Mouse (Mus musculus) ES-Bruce4 (cell line): ENCODE data around the gene Fam171a1. TPM values are rescaled to one million over a fixed set of nuclear protein-coding genes. Genes with fewer than 3 reads are reported as not detected.

Experiments
- H3K27ac ChIP-seq: 2 replicates; pipeline ENCODE4 v1.5.1; 2012; ENCODE audit warnings: low read length, inconsistent platforms; ENCODE audit not compliant: insufficient read depth
- H3K27me3 ChIP-seq: 2 replicates; pipeline ENCODE4 v1.6.1; 2012; ENCODE audit warnings: mild to moderate bottlenecking, low read length, inconsistent platforms; ENCODE audit not compliant: control insufficient read depth, poor library complexity, insufficient read depth, severe bottlenecking
- H3K36me3 ChIP-seq: 2 replicates; pipeline ENCODE4 v1.6.1; 2012; ENCODE audit warnings: inconsistent platforms, mild to moderate bottlenecking, low read length, moderate library complexity; ENCODE audit not compliant: control insufficient read depth, poor library complexity, insufficient read depth, severe bottlenecking
- H3K4me1 ChIP-seq: one replicate; pipeline ENCODE4 v1.8.1; 2011; ENCODE audit warnings: low read length; ENCODE audit not compliant: control insufficient read depth, insufficient read depth
- H3K4me3 ChIP-seq: 2 replicates; pipeline ENCODE4 v1.5.1; 2011; ENCODE audit warnings: low read depth, mild to moderate bottlenecking, low read length
- H3K9ac ChIP-seq: 2 replicates; pipeline ENCODE4 v1.6.1; 2012; ENCODE audit warnings: low read depth, mild to moderate bottlenecking, inconsistent platforms; ENCODE audit not compliant: poor library complexity, severe bottlenecking
- H3K9me3 ChIP-seq: replicated peaks from 2 replicates; pipeline ENCODE4 v1.6.1; 2012; ENCODE audit warnings: mild to moderate bottlenecking, low read length, inconsistent platforms; ENCODE audit not compliant: control insufficient read depth, poor library complexity, insufficient read depth, severe bottlenecking
- CTCF ChIP-seq: IDR thresholded peaks from one replicate; pipeline ENCODE4 v1.8.1; 2011; ENCODE audit warnings: low read depth, low read length
- EP300 ChIP-seq: IDR thresholded peaks from 2 replicates; pipeline ENCODE4 v1.6.1; 2011; ENCODE audit warnings: low read depth, low read length; ENCODE audit not compliant: insufficient read depth
- POLR2A ChIP-seq: IDR thresholded peaks from one replicate; pipeline ENCODE4 v1.8.1; 2011; ENCODE audit warnings: low read length; ENCODE audit not compliant: insufficient read depth
- polyA plus RNA-seq: library from polyadenylated mRNA; stranded (reverse); fragments of >200 nt; gene quantifications from 2 replicates; pipeline ENCODE4 v1.2.4, GENCODE M21; 2011; ENCODE audit warnings: low read depth; ENCODE audit not compliant: missing spikeins, insufficient read depth, insufficient read length

Gene Fam171a1
- polyA plus RNA-seq, 1 experiment: 7.7 TPM

GRCm38 (mm10) chr2:3165890-3166605 lies 52.0 kb downstream of the Fam171a1 start:
- Histone ChIP-seq H3K27ac (no peak overlapping the region), H3K36me3 (no peaks in the 10 kb centered on the region), H3K4me3 (no peak overlapping the region), H3K9me3 (no peaks in the 10 kb centered on the region), H3K27me3 (no peaks in the 10 kb centered on the region), H3K9ac (no peak overlapping the region), H3K4me1 (no peaks in the 10 kb centered on the region)
- TF ChIP-seq EP300 (no peak), CTCF (no peak), POLR2A (no peak)

- Histone ChIP-seq H3K27ac (no peak overlapping the region), H3K4me1 (no peaks in the 10 kb centered on the region), H3K4me3 (no peak overlapping the region), H3K27me3 (no peaks in the 10 kb centered on the region), H3K36me3 (no peaks in the 10 kb centered on the region), H3K9ac (no peak overlapping the region), H3K9me3 (no peaks in the 10 kb centered on the region)
- TF ChIP-seq CTCF (no peak), EP300 (no peak), POLR2A (no peak)
These were observed 54.8 kb downstream of the Fam171a1 start for GRCm38 (mm10) chr2:3168719-3169402.

- no peaks in the 10 kb centered on the region for H3K27me3 ChIP-seq
- H3K9ac ChIP-seq: no peak overlapping the region
- no peak overlapping the region for H3K4me3 ChIP-seq
- no peak overlapping the region for H3K27ac ChIP-seq
- no peak for TF ChIP-seq POLR2A
- TF ChIP-seq CTCF: no peak
- H3K9me3 ChIP-seq: no peaks in the 10 kb centered on the region
- no peaks in the 10 kb centered on the region for H3K4me1 ChIP-seq
- no peaks in the 10 kb centered on the region for H3K36me3 ChIP-seq
These were observed 55.4 kb downstream of the Fam171a1 start for GRCm38 (mm10) chr2:3169403-3169747.

DNA sequence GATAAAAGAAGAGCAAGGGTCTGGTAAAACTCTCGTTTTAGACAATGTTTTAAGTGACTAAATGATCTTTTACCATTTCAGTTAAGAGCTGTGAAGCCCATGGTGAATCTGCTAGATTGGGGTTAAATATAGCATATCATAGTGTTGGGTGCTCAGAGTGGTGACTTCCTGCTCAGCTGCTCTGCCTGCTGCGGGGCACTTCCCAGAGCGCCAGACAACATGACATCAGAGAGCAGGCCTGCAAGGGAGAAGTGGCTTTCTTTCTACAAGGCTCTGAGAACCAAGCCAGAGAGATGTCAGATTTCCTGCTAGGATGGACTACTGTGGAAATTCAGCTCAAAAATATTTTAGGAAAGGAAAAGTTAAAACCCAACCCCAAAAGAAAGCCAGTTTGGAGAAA lies 57.8 kb downstream of the Fam171a1 start:
- H3K9ac ChIP-seq: no peak overlapping the region
- TF ChIP-seq POLR2A (no peak), CTCF (no peak)
- no peaks in the 10 kb centered on the region for H3K27me3 ChIP-seq
- H3K27ac ChIP-seq: no peak overlapping the region
- H3K9me3 ChIP-seq: no peaks in the 10 kb centered on the region
- H3K36me3 ChIP-seq: no peaks in the 10 kb centered on the region
- no peak overlapping the region for H3K4me3 ChIP-seq
- H3K4me1 ChIP-seq: no peaks in the 10 kb centered on the region

DNA sequence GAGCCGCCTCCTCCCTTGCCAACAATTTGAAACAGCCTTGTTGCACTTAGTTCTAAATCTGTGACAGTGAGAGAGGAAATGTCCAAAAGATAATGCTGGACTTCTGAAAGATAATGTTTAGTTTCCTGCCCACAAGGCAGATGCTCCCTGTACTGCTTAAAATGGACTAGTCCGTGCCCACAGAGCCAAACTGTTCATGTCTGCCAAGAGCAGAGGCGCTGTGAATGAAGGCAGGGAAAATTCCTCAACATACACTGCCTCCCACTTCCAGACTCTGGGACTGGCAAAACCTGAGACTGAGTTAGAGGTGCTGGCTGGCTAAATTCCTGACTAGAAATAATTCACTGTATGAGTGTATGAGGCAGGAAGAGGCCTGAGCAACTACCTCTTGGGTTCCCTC lies 58.6 kb downstream of the Fam171a1 start:
- no peaks in the 10 kb centered on the region for H3K36me3 ChIP-seq
- H3K27ac ChIP-seq: no peak overlapping the region
- no peaks in the 10 kb centered on the region for H3K27me3 ChIP-seq
- no peaks in the 10 kb centered on the region for H3K9me3 ChIP-seq
- no peaks in the 10 kb centered on the region for H3K4me1 ChIP-seq
- TF ChIP-seq CTCF: no peak
- TF ChIP-seq POLR2A: no peak
- TF ChIP-seq EP300: no peak
- no peak overlapping the region for H3K4me3 ChIP-seq
- no peak overlapping the region for H3K9ac ChIP-seq

DNA sequence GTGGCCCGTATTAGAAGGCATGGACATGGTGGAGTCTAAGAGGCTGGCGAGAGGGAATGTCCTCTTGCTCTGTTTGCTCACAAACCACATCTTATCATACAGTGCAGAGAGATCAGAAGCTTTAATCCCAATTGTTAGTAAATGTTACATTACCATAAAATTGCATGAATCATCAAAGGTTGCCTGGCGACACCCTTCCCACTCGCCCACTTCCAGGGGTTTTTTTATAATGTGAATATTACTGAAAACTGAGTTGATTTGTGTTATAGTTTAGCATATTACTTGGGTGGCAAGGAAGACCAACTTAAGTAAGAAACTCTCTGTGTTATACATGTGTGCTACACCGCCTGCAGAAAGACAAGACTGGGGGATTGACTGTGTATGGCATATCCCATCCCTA lies 60.9 kb downstream of the Fam171a1 start:
- H3K4me3 ChIP-seq: no peak overlapping the region
- no peak overlapping the region for H3K27ac ChIP-seq
- no peak for TF ChIP-seq CTCF
- TF ChIP-seq EP300: no peak
- TF ChIP-seq POLR2A: no peak
- H3K36me3 ChIP-seq: no peaks in the 10 kb centered on the region
- no peaks in the 10 kb centered on the region for H3K27me3 ChIP-seq
- H3K4me1 ChIP-seq: no peaks in the 10 kb centered on the region
- H3K9ac ChIP-seq: no peak overlapping the region
- no peaks in the 10 kb centered on the region for H3K9me3 ChIP-seq
